Mouse (Mus musculus): ENCODE measurements around the gene Tex30.

Gene Tex30

GRCm38 (mm10) chr1:44042555-44042915, 59.7 kb downstream of the Tex30 start:
- DNase-seq (ENCODE audit: low read depth, low spot score) = no peak

- DNase-seq (ENCODE audit: low read depth, low spot score) = peak; percentile 22
These were observed 60.3 kb downstream of the Tex30 start for GRCm38 (mm10) chr1:44041797-44042554.
